Mouse (Mus musculus) NIH3T3 (cell line): Measurements from ENCODE around the gene Rbm18.

ENCODE experiments used
- DNase-seq: peaks from one replicate; pipeline ENCODE4 v3.0.0-alpha.2; 2012; ENCODE audit warnings: low read depth

Rbm18 gene

GRCm38 (mm10) chr2:36104436-36104955 is 32.1 kb downstream of the Rbm18 start:
- DNase-seq: peak; percentile 46

DNA sequence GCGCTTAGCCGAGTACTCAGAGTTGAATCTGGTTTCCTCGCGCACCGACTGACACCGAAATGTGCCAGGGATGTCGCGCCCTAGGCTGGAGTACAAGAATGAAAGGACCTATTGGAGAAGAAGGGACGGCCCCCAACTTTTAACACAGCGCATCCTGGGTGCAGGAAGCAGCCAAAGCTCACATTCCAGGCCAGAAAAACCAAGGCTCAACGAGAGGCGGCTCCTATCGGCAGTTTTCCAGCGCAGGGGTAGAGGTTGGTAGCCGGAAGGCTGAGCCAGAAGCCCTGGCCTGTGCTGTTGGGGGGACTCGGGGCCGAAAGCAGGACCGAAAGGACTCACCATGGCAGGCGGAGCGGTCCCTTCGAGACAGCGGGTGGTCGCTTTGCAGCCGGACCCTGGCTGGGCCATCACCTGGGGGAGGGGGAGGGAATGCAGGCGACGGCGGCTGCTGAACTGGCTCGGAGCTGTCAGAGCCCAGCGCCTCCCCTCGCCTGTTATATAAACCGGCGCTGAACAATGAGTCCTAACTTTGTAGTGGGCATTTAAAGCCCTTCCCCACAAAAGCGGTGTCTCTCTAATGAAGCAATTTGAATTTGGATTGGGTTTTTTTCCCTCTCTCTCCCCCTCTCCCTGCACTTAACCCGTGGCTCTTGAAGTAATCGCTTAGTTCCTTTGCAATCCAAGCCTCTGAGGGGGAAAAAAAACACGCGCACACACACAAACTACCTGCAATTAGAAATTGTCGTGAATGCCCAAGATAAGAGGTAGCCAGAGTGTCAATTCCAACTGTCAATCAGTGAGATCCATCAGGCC is 32.8 kb downstream of the Rbm18 start:
- DNase-seq: no peak

DNA sequence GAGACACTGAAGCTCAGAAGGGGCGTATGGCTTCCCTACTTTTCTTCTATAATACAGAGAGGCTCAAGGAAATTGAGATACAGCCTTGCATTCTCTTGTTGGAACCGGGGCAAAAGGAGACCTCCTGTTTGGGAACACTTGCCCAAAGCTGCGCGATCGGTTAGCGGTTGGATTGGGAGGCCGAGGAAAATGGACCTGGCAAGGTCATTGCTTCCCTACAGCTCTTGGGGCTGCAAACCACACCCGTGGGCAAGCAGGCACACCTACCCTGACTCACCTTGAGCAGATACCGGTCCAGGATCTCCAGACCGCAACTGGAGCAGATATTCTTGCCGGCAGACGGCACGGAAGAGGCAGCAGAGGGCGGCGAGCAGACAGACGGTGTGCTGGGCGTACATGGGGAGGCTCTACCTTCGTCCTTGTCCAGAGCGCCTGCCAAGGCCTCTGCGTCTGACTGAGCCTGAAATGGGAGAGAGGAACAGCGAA is 33.5 kb downstream of the Rbm18 start:
- no peak for DNase-seq

DNA sequence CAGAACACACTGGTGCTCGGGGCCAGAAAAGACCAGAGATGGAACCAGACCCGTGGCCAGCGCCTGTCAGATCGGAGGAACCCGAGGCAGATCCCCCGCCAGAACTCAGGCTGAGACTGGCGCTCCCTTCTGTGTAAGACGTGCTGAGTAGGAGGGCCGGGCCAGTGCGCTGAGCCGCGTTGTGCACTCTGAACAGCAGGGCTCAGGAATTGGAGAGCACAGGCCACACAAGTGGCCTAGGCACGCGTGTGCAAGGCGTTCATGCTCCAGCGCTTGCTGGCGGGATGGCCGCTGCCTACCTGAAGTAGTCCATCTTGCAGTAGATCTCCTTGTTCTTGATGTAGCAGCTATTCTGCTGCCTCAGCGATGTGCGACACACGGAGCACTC is 34.0 kb downstream of the Rbm18 start:
- DNase-seq: no peak

DNA sequence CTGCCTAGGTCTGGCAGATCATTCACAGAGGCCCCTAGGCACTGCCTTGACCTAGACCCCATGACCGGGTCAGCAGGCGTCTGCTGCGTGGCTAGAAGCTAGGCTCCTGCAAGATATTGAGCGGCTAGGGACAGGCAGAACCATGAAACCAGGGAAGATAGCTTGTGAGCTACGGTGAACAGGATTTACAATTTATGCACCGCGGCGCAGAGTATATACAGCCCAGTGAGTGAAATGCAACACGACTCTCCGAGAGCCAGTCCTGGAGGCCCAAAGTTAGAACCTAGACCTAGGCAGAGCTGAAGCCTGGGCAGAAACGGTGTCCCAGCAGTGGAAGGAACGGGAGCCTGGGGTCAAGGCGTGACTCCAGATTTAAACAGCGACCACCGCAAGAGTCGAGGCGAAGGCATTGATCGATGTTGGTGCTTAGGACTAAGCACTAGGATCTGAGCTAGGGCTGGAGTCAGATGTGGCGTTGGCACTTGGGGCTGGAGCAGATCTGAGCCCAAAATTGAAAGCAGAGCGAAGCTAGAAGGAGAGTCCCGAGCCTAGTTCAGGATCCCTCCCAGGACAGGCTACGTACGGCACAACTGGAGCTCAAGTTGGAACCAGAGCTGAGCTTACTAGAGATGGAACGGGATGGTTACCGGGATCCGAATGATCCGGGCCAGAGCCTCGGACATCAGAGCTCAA is 34.6 kb downstream of the Rbm18 start:
- no peak for DNase-seq

DNA sequence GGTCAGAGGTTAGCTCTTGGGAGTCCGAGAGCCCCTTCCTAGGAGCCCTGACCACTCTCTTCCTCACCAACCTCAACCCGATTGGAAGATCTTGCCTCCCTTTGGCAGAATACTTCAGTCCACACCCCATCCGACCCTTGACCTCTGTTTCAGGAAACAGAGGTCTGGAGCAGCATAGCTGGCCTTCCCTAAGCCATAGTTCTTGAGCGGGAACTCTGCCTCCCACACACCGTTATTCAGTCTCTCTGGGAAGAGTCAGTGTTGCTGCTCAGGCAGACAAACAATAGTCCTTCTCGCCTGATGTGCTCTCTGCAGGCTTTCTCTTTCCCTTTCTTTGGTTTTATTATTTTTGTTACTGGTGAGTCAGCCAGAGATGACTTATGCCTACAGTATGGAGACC is 36.8 kb downstream of the Rbm18 start:
- peak; percentile 68 for DNase-seq

- no peak for DNase-seq
Measured at GRCm38 (mm10) chr2:36098021-36098420, 38.6 kb downstream of the Rbm18 start.

GRCm38 (mm10) chr2:36097129-36097815 is 39.3 kb downstream of the Rbm18 start:
- DNase-seq: no peak

- no peak for DNase-seq
Measured at GRCm38 (mm10) chr2:36093914-36094475, 42.6 kb downstream of the Rbm18 start.

- DNase-seq: no peak
Measured at GRCm38 (mm10) chr2:36093301-36093700, 43.3 kb downstream of the Rbm18 start.

DNA sequence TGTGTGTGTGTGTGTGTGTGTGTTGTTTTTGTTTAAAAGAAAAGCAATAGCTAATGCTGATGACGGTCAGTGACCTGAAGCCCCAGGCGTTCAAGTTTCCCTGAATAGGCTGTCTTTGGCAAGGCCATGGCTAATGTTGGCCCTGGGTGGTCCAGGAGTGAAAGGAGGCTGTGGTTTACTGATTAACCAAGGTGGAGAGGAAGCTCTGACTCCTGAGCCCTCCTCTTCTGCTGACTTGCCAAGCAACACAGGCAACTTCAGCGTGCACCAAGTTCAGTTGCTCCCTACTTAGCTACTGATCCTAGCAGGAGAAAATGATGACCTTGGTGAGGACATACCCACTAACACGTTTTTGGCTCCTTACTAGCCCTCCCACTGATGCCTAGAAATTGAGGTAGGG is 43.8 kb downstream of the Rbm18 start:
- DNase-seq: no peak

GRCm38 (mm10) chr2:36090853-36091741 is 45.5 kb downstream of the Rbm18 start:
- no peak for DNase-seq

- no peak for DNase-seq
Measured at GRCm38 (mm10) chr2:36089190-36089589, 47.4 kb downstream of the Rbm18 start.

GRCm38 (mm10) chr2:36085041-36085440 is 51.5 kb downstream of the Rbm18 start:
- no peak for DNase-seq

- DNase-seq: peak; percentile 52
Measured at GRCm38 (mm10) chr2:36082802-36083580, 53.6 kb downstream of the Rbm18 start.

- DNase-seq: peak; percentile 27
Measured at GRCm38 (mm10) chr2:36081446-36081845, 55.1 kb downstream of the Rbm18 start.

GRCm38 (mm10) chr2:36077160-36077761 is 59.3 kb downstream of the Rbm18 start:
- no peak for DNase-seq

DNA sequence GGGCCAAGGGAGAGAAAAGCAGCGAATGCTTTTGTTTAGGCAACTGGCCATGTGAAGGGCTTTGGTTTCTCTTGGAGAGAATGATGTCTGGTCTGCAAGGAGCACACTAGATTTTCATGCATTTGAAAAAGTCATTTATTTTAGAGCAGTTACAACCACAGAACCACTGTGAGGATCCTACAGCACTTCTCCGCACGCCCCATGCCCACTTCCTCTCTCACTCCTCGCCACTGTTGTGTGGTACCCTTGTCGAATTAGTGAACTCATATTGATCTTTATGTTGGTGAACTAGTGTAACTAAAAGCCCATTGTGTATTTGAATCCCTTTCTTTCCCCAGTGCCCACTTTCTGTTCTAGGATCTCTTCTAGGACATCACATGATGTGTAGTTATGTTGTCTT is 61.4 kb downstream of the Rbm18 start:
- DNase-seq: no peak

GRCm38 (mm10) chr2:36073781-36074180 is 62.8 kb downstream of the Rbm18 start:
- no peak for DNase-seq
